Mouse (Mus musculus) stomach, embryonic 15.5 days (tissue): ENCODE measurements around the gene Btbd7. TPM values are rescaled to one million over a fixed set of nuclear protein-coding genes. Genes with fewer than 3 reads are reported as not detected.
A peak's percentile ranks its signal among the peaks of the same experiment; 100 is the strongest.

Source experiments
- ATAC-seq: fragments of 200-750 bp; cut with Nextera tagmentation; 2 replicates; pipeline ENCODE4 v1.8.0; 2017; ENCODE audit warnings: low read depth, moderate number of reproducible peaks, moderate TSS enrichment; ENCODE audit not compliant: insufficient read depth, low FRiP score
- H3K27ac ChIP-seq: fragments of 300-500 bp; sonication (generic); 2 replicates; pipeline ENCODE4 v1.5.1; 2015; ENCODE audit warnings: mild to moderate bottlenecking, inconsistent platforms
- H3K27me3 ChIP-seq: fragments of 300-500 bp; sonication (generic); replicated peaks from 2 replicates; pipeline ENCODE4 v1.6.1; 2015; ENCODE audit warnings: inconsistent platforms
- H3K36me3 ChIP-seq: fragments of 300-500 bp; sonication (generic); 2 replicates; pipeline ENCODE4 v1.6.1; 2015; ENCODE audit warnings: inconsistent platforms
- H3K4me1 ChIP-seq: fragments of 300-500 bp; sonication (generic); 2 replicates; pipeline ENCODE4 v1.6.1; 2015; ENCODE audit warnings: inconsistent platforms
- H3K4me2 ChIP-seq: fragments of 300-500 bp; sonication (generic); 2 replicates; pipeline ENCODE4 v1.6.1; 2015; ENCODE audit warnings: mild to moderate bottlenecking, inconsistent platforms
- H3K4me3 ChIP-seq: fragments of 300-500 bp; sonication (generic); replicated peaks from 2 replicates; pipeline ENCODE4 v1.5.1; 2015; ENCODE audit warnings: inconsistent platforms
- H3K9ac ChIP-seq: fragments of 300-500 bp; sonication (generic); 2 replicates; pipeline ENCODE4 v1.6.1; 2015; ENCODE audit warnings: inconsistent platforms
- H3K9me3 ChIP-seq: fragments of 300-500 bp; sonication (generic); 2 replicates; pipeline ENCODE4 v1.6.1; 2016; ENCODE audit warnings: inconsistent platforms
- WGBS: fragments of 180-500 bp; shearing (Covaris S2); methylation state at CpG from one replicate; pipeline ENCODE4 v1.1.7; 2015; 5-methylcytosine and 5-hydroxymethylcytosine counted together
- polyA plus RNA-seq: library from polyadenylated mRNA; unstranded; fragments of >200 nt; fragmentation: Nextera tagmentation; extraction: Ambion mirVana; gene quantifications from 2 replicates; pipeline ENCODE4 v1.2.1, GENCODE M21; 2015

Btbd7 gene
- polyA plus RNA-seq, 1 experiment from 2014 or later, result 18.7 TPM

- H3K4me2 ChIP-seq, result no peak overlapping the region
- 84% methylated on average over 5 of the region's 5 CpGs for WGBS
- H3K9me3 ChIP-seq, result no peaks in the 10 kb centered on the region
- H3K4me3 ChIP-seq, result no peak overlapping the region
- no peaks in the 10 kb centered on the region for H3K27me3 ChIP-seq
- H3K36me3 ChIP-seq, result peaks cover 25% of the 10 kb centered on the region; the same call in 1 of the 2 replicates
- no peak overlapping the region for H3K9ac ChIP-seq
- no peaks in the 10 kb centered on the region for H3K4me1 ChIP-seq
- no peak overlapping the region for H3K27ac ChIP-seq
- no peak for ATAC-seq
Observed at GRCm38 (mm10) chr12:102778151-102778550, 100.1 kb downstream of the Btbd7 start.

GRCm38 (mm10) chr12:102776035-102776434 lies 102.2 kb downstream of the Btbd7 start:
- H3K36me3 ChIP-seq, result peaks cover 41% of the 10 kb centered on the region
- no peak overlapping the region for H3K4me2 ChIP-seq
- H3K9me3 ChIP-seq, result no peaks in the 10 kb centered on the region
- no peak overlapping the region for H3K9ac ChIP-seq
- H3K27ac ChIP-seq, result no peak overlapping the region
- no peaks in the 10 kb centered on the region for H3K4me1 ChIP-seq
- 91% methylated on average over 14 of the region's 14 CpGs for WGBS
- no peak overlapping the region for H3K4me3 ChIP-seq
- ATAC-seq, result no peak
- H3K27me3 ChIP-seq, result no peaks in the 10 kb centered on the region

GRCm38 (mm10) chr12:102772676-102773075 lies 105.6 kb downstream of the Btbd7 start:
- Histone ChIP-seq H3K27ac (no peak overlapping the region), H3K9ac (no peak overlapping the region), H3K27me3 (no peaks in the 10 kb centered on the region), H3K36me3 (peaks cover 65% of the 10 kb centered on the region), H3K4me2 (no peak overlapping the region), H3K4me1 (no peaks in the 10 kb centered on the region), H3K9me3 (no peaks in the 10 kb centered on the region), H3K4me3 (no peak overlapping the region)
- 95% methylated on average over 5 of the region's 5 CpGs for whole genome bisulfite sequencing
- no peak for ATAC-seq

GRCm38 (mm10) chr12:102771601-102772000 lies 106.7 kb downstream of the Btbd7 start:
- H3K9me3 ChIP-seq, result no peaks in the 10 kb centered on the region
- no peak overlapping the region for H3K4me2 ChIP-seq
- no peaks in the 10 kb centered on the region for H3K4me1 ChIP-seq
- H3K27ac ChIP-seq, result no peak overlapping the region
- H3K9ac ChIP-seq, result no peak overlapping the region
- H3K36me3 ChIP-seq, result peaks cover 68% of the 10 kb centered on the region
- H3K27me3 ChIP-seq, result no peaks in the 10 kb centered on the region
- H3K4me3 ChIP-seq, result no peak overlapping the region
- no peak for ATAC-seq
- 96% methylated on average over 8 of the region's 8 CpGs for WGBS

- Histone ChIP-seq H3K9ac (no peak overlapping the region), H3K9me3 (no peaks in the 10 kb centered on the region), H3K4me1 (no peaks in the 10 kb centered on the region), H3K36me3 (peaks cover 60% of the 10 kb centered on the region), H3K27me3 (no peaks in the 10 kb centered on the region), H3K4me2 (no peak overlapping the region), H3K27ac (no peak overlapping the region), H3K4me3 (no peak overlapping the region)
- ATAC-seq, result no peak
- 90% methylated on average over 4 of the region's 4 CpGs for WGBS
Observed at GRCm38 (mm10) chr12:102769000-102769399, 109.3 kb downstream of the Btbd7 start.

- Histone ChIP-seq H3K9me3 (no peaks in the 10 kb centered on the region), H3K4me3 (no peak overlapping the region), H3K27me3 (no peaks in the 10 kb centered on the region), H3K4me1 (peaks cover 11% of the 10 kb centered on the region; the same call in 1 of the 2 replicates), H3K36me3 (peaks cover 28% of the 10 kb centered on the region), H3K9ac (no peak overlapping the region), H3K4me2 (no peak overlapping the region), H3K27ac (no peak overlapping the region)
- no peak for ATAC-seq
Observed at GRCm38 (mm10) chr12:102763696-102764095, 114.6 kb downstream of the Btbd7 start.

GRCm38 (mm10) chr12:102761668-102762067 lies 116.6 kb downstream of the Btbd7 start:
- Histone ChIP-seq H3K4me3 (no peak overlapping the region), H3K4me2 (no peak overlapping the region), H3K27ac (no peak overlapping the region), H3K9ac (no peak overlapping the region), H3K9me3 (no peaks in the 10 kb centered on the region), H3K27me3 (no peaks in the 10 kb centered on the region), H3K4me1 (peaks cover 14% of the 10 kb centered on the region; the same call in 1 of the 2 replicates), H3K36me3 (peaks cover 10% of the 10 kb centered on the region)
- ATAC-seq, result no peak
- 82% methylated on average over 3 of the region's 3 CpGs for WGBS

GRCm38 (mm10) chr12:102758936-102759335 lies 119.3 kb downstream of the Btbd7 start:
- 3% methylated on average over 5 of the region's 5 CpGs for WGBS
- Histone ChIP-seq H3K9me3 (no peaks in the 10 kb centered on the region), H3K27me3 (no peaks in the 10 kb centered on the region), H3K36me3 (peaks cover 2% of the 10 kb centered on the region; the same call in 1 of the 2 replicates), H3K27ac (no peak overlapping the region), H3K9ac (peak overlapping the region; percentile 60), H3K4me2 (peak overlapping the region; percentile 67), H3K4me1 (peaks cover 18% of the 10 kb centered on the region; the same call in 1 of the 2 replicates), H3K4me3 (peak overlapping the region; percentile 66)
- no peak for ATAC-seq

GRCm38 (mm10) chr12:102758403-102758756 lies 119.9 kb downstream of the Btbd7 start, which contains the start of gene Gm20604:
Gene Gm20604 (minus strand): TSS chr12:102758672.
- no peaks in the 10 kb centered on the region for H3K27me3 ChIP-seq
- H3K27ac ChIP-seq, result peak within 1 kb of the TSS; percentile 93
- ATAC-seq, result no peak
- peak within 1 kb of the TSS; percentile 68 for H3K4me2 ChIP-seq
- peak within 1 kb of the TSS; percentile 68 for H3K9ac ChIP-seq
- H3K4me1 ChIP-seq, result peaks cover 18% of the 10 kb centered on the region; the same call in 1 of the 2 replicates
- peak within 1 kb of the TSS; percentile 66 for H3K4me3 ChIP-seq
- H3K36me3 ChIP-seq, result no peaks in the 10 kb centered on the region
- H3K9me3 ChIP-seq, result no peaks in the 10 kb centered on the region
- WGBS, result under 1% methylated on average over 10 of the region's 10 CpGs

- Histone ChIP-seq H3K4me2 (peak within 1 kb of the TSS; percentile 68), H3K27ac (peak within 1 kb of the TSS; percentile 93), H3K4me1 (peaks cover 18% of the 10 kb centered on the region; the same call in 1 of the 2 replicates), H3K9me3 (no peaks in the 10 kb centered on the region), H3K9ac (peak within 1 kb of the TSS; percentile 68), H3K4me3 (peak within 1 kb of the TSS; percentile 66), H3K27me3 (no peaks in the 10 kb centered on the region), H3K36me3 (no peaks in the 10 kb centered on the region)
- under 1% methylated on average over 73 of the region's 73 CpGs for WGBS
- peak; percentile 95 for ATAC-seq
Observed at GRCm38 (mm10) chr12:102757689-102758402, 120.4 kb downstream of the Btbd7 start, which contains the start of the genes Gm28051, Gon7 and Ubr7. Gene Gm28051 (minus strand): TSS chr12:102757765. Gene Gon7 (minus strand): TSS chr12:102757803. Gene Ubr7 (plus strand): TSS chr12:102757967.

- peak; percentile 83 for ATAC-seq
- under 1% methylated on average over 46 of the region's 46 CpGs for WGBS
- peak overlapping the region; percentile 68 for H3K9ac ChIP-seq
- peak overlapping the region; percentile 66 for H3K4me3 ChIP-seq
- no peaks in the 10 kb centered on the region for H3K9me3 ChIP-seq
- peaks cover 18% of the 10 kb centered on the region; the same call in 1 of the 2 replicates for H3K4me1 ChIP-seq
- H3K36me3 ChIP-seq, result no peaks in the 10 kb centered on the region
- no peaks in the 10 kb centered on the region for H3K27me3 ChIP-seq
- peak overlapping the region; percentile 93 for H3K27ac ChIP-seq
- peak overlapping the region; percentile 68 for H3K4me2 ChIP-seq
Observed at GRCm38 (mm10) chr12:102757055-102757688, 121.1 kb downstream of the Btbd7 start.

- no peak overlapping the region for H3K9ac ChIP-seq
- no peaks in the 10 kb centered on the region for H3K27me3 ChIP-seq
- H3K4me1 ChIP-seq, result peaks cover 18% of the 10 kb centered on the region; the same call in 1 of the 2 replicates
- ATAC-seq, result no peak
- peak overlapping the region; percentile 66 for H3K4me3 ChIP-seq
- H3K9me3 ChIP-seq, result no peaks in the 10 kb centered on the region
- H3K4me2 ChIP-seq, result peak overlapping the region; percentile 68
- H3K36me3 ChIP-seq, result no peaks in the 10 kb centered on the region
- WGBS, result 72% methylated on average over 7 of the region's 7 CpGs
- no peak overlapping the region for H3K27ac ChIP-seq
Observed at GRCm38 (mm10) chr12:102756304-102756703, 122.0 kb downstream of the Btbd7 start.
